Mouse (Mus musculus) forebrain, embryonic 10.5 days (tissue): Measurements from ENCODE around the gene Unc13b. TPM values are rescaled to one million over a fixed set of nuclear protein-coding genes. Genes with fewer than 3 reads are reported as not detected.

Source experiments
- DNase-seq: peaks from one replicate; pipeline ENCODE4 v3.0.0-alpha.2; 2017; ENCODE audit warnings: low spot score; ENCODE audit errors: extremely low spot score
- H3K27ac ChIP-seq: fragments of 300-500 bp; sonication (generic); 2 replicates; pipeline ENCODE4 v1.5.1; 2016; ENCODE audit warnings: mild to moderate bottlenecking
- H3K27me3 ChIP-seq: fragments of 300-500 bp; sonication (generic); 2 replicates; pipeline ENCODE4 v1.6.1; 2016; ENCODE audit warnings: mild to moderate bottlenecking; ENCODE audit not compliant: poor library complexity, severe bottlenecking
- H3K36me3 ChIP-seq: fragments of 300-500 bp; sonication (generic); replicated peaks from 2 replicates; pipeline ENCODE4 v1.6.1; 2016; ENCODE audit warnings: mild to moderate bottlenecking, moderate library complexity
- H3K4me1 ChIP-seq: fragments of 300-500 bp; sonication (generic); 2 replicates; pipeline ENCODE4 v1.6.1; 2016
- H3K4me3 ChIP-seq: fragments of 300-500 bp; sonication (generic); 2 replicates; pipeline ENCODE4 v1.5.1; 2016; ENCODE audit warnings: mild to moderate bottlenecking, moderate library complexity
- H3K9me3 ChIP-seq: fragments of 300-500 bp; sonication (generic); 2 replicates; pipeline ENCODE4 v1.6.1; 2016; ENCODE audit warnings: mild to moderate bottlenecking, moderate library complexity
- WGBS: fragments of 180-500 bp; shearing (Covaris S2); methylation state at CpG from one replicate; pipeline ENCODE4 v1.1.7; 2016; 5-methylcytosine and 5-hydroxymethylcytosine counted together
- polyA plus RNA-seq: library from polyadenylated mRNA; unstranded; fragments of >200 nt; fragmentation: Nextera tagmentation; extraction: Ambion mirVana; gene quantifications from 2 replicates; pipeline ENCODE4 v1.2.1, GENCODE M21; 2016

Unc13b gene
- polyA plus RNA-seq, 1 experiment from 2014 or later, result 11.6 TPM

DNA sequence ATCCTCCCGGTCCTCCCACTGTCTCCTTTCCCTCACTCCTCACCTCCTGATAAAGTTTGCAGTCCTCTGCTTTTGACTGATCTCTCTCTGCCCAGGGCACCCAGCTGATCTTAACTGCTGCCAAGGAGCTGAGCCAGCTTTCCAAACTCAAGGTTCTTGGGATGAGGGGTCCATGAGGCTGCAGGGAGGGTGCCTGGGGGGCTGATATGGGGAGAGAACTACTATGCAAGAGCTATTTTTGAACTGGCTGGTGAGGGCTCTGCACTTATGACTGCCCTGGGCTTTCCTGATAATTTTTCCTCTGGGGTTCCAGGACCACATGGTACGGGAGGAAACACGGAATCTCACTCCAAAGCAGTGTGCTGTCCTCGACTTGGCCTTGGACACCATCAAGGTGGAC is 199.8 kb downstream of the Unc13b start:
- H3K9me3 ChIP-seq, result no peaks in the 10 kb centered on the region
- peaks cover 16% of the 10 kb centered on the region for H3K4me1 ChIP-seq
- no peaks in the 10 kb centered on the region for H3K27me3 ChIP-seq
- no peak overlapping the region for H3K4me3 ChIP-seq
- WGBS, result 88% methylated on average over 4 of the region's 4 CpGs
- H3K27ac ChIP-seq, result no peak overlapping the region
- no peak for DNase-seq
- peaks cover 31% of the 10 kb centered on the region for H3K36me3 ChIP-seq

DNA sequence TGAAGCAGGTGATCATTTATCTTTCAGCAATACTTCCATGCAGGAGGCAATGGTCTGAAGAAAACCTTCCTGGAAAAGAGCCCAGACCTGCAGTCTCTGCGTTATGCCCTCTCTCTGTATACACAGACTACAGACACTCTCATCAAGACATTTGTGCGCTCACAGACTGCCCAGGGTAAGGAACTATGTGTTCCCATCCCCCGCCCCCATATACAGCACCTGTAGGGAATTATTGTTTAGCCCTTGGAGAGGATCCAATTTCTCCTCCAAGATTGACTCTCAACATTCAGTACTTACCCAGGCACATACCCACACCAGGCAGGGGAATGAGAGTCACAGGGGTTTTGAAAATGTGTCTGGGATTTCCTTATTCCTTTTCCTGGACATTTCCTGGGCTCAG is 200.7 kb downstream of the Unc13b start:
- DNase-seq, result no peak
- Histone ChIP-seq H3K27me3 (no peaks in the 10 kb centered on the region), H3K4me1 (peaks cover 16% of the 10 kb centered on the region), H3K36me3 (peaks cover 33% of the 10 kb centered on the region), H3K27ac (no peak overlapping the region), H3K4me3 (no peak overlapping the region), H3K9me3 (no peaks in the 10 kb centered on the region)
- 84% methylated on average over 3 of the region's 3 CpGs for WGBS

DNA sequence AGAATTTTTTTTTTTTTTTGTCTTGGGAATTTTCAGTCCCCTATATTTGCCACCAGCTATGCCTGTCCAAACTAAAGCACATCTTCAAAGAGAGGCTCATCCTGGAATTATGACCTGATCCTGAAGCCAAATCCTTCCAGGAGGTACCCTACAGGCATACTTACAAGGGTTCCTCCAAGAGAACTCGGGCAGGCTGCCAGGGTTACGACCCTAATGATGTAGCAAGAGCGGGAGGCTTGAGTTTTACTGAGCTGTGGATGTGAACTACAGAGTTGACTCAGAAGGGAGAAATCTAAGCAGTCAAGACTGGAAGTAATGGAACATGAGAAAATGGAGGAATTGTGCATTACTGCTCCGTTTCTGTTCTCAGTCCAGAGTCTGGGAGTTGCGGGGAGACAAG is 201.3 kb downstream of the Unc13b start:
- 83% methylated on average over 5 of the region's 5 CpGs for WGBS
- Histone ChIP-seq H3K27me3 (no peaks in the 10 kb centered on the region), H3K4me3 (no peak overlapping the region), H3K36me3 (peaks cover 33% of the 10 kb centered on the region), H3K9me3 (no peaks in the 10 kb centered on the region), H3K27ac (no peak overlapping the region), H3K4me1 (peaks cover 16% of the 10 kb centered on the region)
- no peak for DNase-seq

DNA sequence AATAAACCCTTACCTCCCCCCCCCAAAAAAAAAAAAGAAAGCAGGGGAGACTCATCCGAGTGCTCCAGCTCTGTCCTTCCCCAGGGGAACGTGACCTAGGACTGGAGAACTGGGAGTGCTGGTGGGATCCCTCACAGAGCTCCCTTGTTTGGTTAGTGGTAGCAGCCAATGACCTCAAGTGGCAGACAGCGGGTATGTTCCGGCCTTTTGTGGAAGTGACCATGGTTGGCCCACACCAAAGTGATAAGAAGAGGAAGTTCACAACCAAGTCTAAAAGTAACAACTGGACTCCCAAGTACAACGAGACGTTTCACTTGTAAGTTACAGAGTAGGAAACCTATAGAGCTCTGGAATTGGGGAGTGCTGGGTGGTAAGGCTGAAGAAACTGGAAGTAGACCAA is 204.1 kb downstream of the Unc13b start:
- Histone ChIP-seq H3K36me3 (peaks cover 15% of the 10 kb centered on the region), H3K9me3 (no peaks in the 10 kb centered on the region), H3K27me3 (no peaks in the 10 kb centered on the region), H3K4me3 (no peak overlapping the region), H3K27ac (no peak overlapping the region), H3K4me1 (peaks cover 34% of the 10 kb centered on the region)
- no peak for DNase-seq
- 91% methylated on average over 6 of the region's 6 CpGs for whole genome bisulfite sequencing

DNA sequence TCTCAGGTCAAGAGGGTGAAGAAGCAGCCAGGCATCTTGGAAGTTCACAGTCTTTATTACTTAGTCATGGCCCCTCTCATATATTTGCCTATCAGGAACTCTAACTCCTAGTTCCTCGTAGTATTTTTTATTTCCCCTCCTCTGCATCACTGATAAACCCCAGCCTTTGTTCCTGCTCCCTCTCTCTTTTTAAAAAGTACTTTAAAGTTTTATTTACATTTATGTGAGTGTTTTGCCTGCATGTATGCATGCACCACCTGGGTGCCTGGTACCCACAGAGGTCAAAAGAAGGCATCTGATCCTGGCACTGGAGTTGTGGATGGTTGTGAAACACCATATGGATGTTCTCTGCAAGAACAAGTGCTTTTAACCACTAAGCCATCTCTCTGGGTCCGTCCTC is 207.4 kb downstream of the Unc13b start:
- H3K4me1 ChIP-seq, result peaks cover 18% of the 10 kb centered on the region
- H3K36me3 ChIP-seq, result peaks cover 4% of the 10 kb centered on the region; the same call in 1 of the 2 replicates
- DNase-seq, result no peak
- 76% methylated on average over 2 of the region's 2 CpGs for WGBS
- no peaks in the 10 kb centered on the region for H3K9me3 ChIP-seq
- H3K4me3 ChIP-seq, result no peak overlapping the region
- peak overlapping the region; percentile 85; the same call in 1 of the 2 replicates for H3K27ac ChIP-seq
- no peaks in the 10 kb centered on the region for H3K27me3 ChIP-seq

DNA sequence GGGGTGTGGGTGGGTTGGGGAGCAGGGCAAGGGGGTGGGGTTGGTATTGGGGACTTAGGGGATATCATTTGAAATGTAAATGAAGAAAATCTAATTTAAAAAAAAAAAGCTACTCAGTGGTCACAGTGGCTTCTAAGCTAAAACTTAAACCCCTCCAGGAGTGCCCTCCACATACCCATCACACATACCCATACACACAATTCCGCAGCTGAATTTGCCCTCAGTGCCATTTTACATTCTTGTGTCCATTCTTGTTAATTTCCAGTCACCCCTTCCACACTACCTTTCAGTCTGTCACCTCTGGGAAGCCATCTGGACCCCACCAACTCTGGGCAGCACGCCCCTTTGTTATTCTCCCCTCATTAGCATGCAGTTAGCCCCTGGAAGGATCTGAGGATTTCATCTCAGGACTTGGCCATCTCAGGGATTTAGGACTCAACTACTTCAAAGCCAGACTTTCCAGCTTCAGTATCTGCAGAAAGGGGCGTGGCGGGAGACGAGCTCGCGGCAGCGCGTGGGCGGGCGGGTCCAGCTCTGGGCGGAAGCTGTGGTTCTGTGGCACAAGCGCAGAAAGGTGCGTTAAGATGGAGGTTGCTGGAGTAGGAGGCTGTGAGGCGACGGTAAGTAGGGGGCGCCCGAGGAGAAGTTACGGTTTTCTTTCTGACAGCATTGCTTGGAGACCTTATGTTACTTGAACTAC is 208.0 kb downstream of the Unc13b start, which contains the start of gene Atp8b5:
Gene Atp8b5, plus strand, starts transcription at position 537 of the 700 bp plus-strand sequence.
- peak within 1 kb of the TSS; percentile 55 for H3K4me3 ChIP-seq
- 2% methylated on average over 19 of the region's 19 CpGs for WGBS
- H3K27me3 ChIP-seq, result no peaks in the 10 kb centered on the region
- peak; percentile 79 for DNase-seq
- H3K36me3 ChIP-seq, result peaks cover 4% of the 10 kb centered on the region; the same call in 1 of the 2 replicates
- H3K9me3 ChIP-seq, result no peaks in the 10 kb centered on the region
- H3K4me1 ChIP-seq, result peaks cover 18% of the 10 kb centered on the region
- H3K27ac ChIP-seq, result peak within 1 kb of the TSS; percentile 85

DNA sequence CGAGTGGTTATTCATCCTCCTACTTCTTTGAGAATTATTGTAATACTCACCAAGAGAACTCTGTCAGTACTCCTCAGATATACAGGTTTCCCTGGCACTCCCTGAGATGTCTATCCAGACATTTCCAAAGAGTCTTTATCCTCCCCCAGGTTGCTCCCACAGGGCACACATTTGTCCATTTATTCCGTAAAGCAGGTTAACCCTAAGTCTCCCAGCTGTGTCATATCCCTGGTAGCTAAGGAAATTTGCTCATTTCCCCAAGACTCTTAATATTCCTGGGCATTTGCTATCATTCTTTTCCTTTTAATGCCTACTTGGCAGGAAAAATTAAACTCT is 208.5 kb downstream of the Unc13b start:
- DNase-seq, result no peak
- H3K36me3 ChIP-seq, result peaks cover 4% of the 10 kb centered on the region; the same call in 1 of the 2 replicates
- H3K27ac ChIP-seq, result peak overlapping the region; percentile 85
- H3K4me3 ChIP-seq, result peak overlapping the region; percentile 55
- peaks cover 18% of the 10 kb centered on the region for H3K4me1 ChIP-seq
- no peaks in the 10 kb centered on the region for H3K9me3 ChIP-seq
- WGBS, result 31% methylated on average over 2 of the region's 2 CpGs
- H3K27me3 ChIP-seq, result no peaks in the 10 kb centered on the region

DNA sequence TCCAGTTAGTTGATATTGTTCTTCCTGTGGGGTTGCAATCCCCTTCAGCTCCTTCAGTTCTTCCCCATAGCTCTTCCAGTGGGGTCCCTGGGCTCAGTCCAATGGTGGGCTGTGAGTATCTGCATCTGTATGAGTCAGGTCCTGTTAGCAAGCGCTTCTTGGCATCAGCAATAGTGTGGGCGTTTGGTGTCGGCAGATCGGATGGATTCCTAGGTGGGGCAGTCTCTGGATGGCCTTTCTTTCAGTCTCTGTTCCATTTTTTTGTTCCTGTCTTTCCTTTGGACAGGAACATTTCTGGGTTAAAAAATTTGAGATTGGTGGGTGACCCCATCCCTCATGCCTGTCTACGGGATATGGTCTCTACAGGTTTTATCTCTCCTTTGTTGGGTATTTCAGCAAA is 226.7 kb downstream of the Unc13b start:
- Histone ChIP-seq H3K36me3 (no peaks in the 10 kb centered on the region), H3K4me1 (no peaks in the 10 kb centered on the region), H3K27ac (no peak overlapping the region), H3K9me3 (no peaks in the 10 kb centered on the region), H3K27me3 (no peaks in the 10 kb centered on the region), H3K4me3 (no peak overlapping the region)
- 95% methylated on average over 5 of the region's 5 CpGs for WGBS
- no peak for DNase-seq

DNA sequence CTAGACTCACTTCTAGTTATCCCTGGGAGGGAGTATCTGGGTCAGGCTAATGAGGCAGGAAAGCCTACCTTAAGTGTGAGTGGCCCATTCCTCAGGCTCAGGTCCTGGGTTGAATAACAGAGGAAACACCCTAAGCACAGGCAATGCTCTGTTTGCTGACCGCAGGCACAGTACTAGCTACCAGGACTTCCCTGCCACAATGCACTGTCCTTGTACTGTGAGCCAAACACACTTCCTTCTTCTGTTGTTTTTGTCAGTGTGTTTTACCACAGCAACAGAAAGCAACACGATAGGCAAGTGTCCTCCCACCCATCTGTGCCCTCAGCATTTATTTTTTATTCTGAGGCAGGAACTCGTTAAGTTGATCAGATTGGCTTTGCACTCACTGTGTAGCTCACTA is 228.6 kb downstream of the Unc13b start:
- Histone ChIP-seq H3K27me3 (no peaks in the 10 kb centered on the region), H3K9me3 (no peaks in the 10 kb centered on the region), H3K4me3 (no peak overlapping the region), H3K4me1 (no peaks in the 10 kb centered on the region), H3K36me3 (no peaks in the 10 kb centered on the region), H3K27ac (no peak overlapping the region)
- 73% methylated on average over 3 of the region's 3 CpGs for WGBS
- DNase-seq, result no peak

DNA sequence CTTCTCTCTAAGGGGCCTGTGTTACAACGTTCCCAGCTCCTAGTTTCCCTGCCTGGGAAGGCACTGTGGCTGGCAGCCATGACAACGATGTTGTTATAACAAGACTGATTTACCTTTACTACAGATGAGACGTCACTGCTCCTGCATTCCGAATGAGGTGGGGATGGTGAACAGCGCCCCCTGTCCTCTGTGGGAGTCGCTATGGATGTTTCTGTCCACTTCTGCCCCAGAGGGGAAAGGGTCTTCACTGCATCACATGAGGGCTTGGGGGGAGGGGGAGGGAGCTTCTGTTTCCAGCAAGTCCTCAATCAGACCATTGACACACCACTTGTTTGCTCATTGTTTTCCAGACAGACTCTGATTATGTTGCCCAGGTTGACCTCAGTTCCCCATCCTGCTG is 235.2 kb downstream of the Unc13b start:
- no peak for DNase-seq
- Histone ChIP-seq H3K27ac (no peak overlapping the region), H3K36me3 (no peaks in the 10 kb centered on the region), H3K4me3 (no peak overlapping the region), H3K27me3 (no peaks in the 10 kb centered on the region), H3K4me1 (peaks cover 7% of the 10 kb centered on the region; the same call in 1 of the 2 replicates), H3K9me3 (no peaks in the 10 kb centered on the region)
- WGBS, result 45% methylated on average over 6 of the region's 6 CpGs

DNA sequence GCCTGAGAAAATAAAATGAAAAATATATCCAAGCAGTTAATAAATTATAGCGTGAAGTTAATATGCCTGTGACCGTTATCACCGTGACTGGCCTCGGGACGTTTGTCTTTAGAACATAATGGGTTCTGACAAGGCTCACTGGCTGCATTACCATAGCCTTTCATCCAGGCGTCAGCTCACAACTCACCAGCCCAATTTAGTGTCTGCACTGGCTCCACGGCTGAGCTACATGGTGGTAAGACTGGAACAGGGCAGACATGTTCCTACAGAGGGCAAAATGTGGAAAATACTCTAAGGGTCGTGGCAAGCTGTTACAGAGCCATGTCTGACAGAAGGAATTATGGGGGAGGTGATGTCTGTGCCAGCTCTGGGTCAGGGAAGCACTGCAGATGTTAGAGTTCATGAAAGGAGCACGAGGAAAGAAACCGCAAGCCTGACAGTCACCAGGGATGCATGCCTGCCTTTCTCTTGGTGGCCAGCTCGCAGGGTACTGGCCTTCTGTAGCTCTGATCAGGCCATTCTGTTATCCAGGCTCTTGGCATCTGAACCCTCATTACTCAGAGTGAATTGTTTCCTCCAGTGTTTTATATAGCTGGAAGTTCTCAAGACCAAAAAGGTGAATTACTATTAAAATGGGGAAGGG is 251.1 kb downstream of the Unc13b start:
- DNase-seq, result no peak
- H3K27me3 ChIP-seq, result no peaks in the 10 kb centered on the region
- peaks cover 7% of the 10 kb centered on the region; the same call in 1 of the 2 replicates for H3K4me1 ChIP-seq
- WGBS, result 64% methylated on average over 11 of the region's 11 CpGs
- H3K9me3 ChIP-seq, result no peaks in the 10 kb centered on the region
- no peak overlapping the region for H3K4me3 ChIP-seq
- no peak overlapping the region for H3K27ac ChIP-seq
- H3K36me3 ChIP-seq, result no peaks in the 10 kb centered on the region
